Mouse (Mus musculus) lung, postnatal 0 days (tissue): ENCODE measurements around the gene Syf2.

ENCODE experiments used
- CTCF ChIP-seq: IDR thresholded peaks from 2 replicates; pipeline ENCODE4 v1.5.1; 2016; ENCODE audit warnings: antibody characterized with exemption, mild to moderate bottlenecking
- EP300 ChIP-seq: IDR thresholded peaks from 2 replicates; pipeline ENCODE4 v1.6.1; 2016; ENCODE audit warnings: antibody characterized with exemption, mild to moderate bottlenecking, control low read depth

DNA sequence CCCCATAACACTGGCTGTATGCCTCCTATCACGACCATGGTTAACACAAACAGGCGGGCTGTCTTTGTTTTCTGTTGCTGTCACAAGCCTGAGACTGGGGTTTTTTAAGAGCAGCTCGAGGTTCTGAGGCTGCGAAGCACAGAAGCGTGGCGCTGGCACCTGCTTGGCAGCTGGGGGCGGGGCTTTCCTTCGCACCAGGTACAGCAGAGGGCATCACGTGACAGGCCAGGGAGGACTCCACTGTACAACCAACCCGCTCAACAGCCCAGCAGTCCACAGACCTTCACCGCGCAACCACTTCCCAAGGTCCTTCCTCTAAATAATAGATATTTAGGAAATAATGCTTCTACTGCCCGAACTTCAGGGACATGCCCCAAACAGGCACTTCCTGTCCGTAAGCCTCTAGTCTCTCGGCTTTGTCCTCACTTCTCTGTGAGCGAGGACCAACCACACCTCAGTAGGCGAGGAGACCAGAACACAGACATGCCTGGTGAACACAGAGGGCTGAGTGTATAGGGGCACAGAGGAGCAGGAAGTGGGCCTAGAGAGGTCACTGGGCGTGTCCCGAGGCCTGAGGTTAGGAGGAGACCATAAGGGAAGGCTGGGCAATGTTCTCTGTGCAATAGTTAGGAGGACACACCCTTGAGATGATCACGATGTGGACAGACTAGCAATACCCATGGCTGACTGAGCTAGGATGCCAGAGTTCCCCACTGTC, 37.3 kb downstream of the Syf2 start:
- TF ChIP-seq CTCF, result no peak
- TF ChIP-seq EP300, result no peak
